Mouse (Mus musculus) embryonic facial prominence, embryonic 15.5 days (tissue): ENCODE measurements around the gene Gm12216. TPM values are rescaled to one million over a fixed set of nuclear protein-coding genes. Genes with fewer than 3 reads are reported as not detected.

Experiments used
- ATAC-seq: fragments of 200-750 bp; cut with Nextera tagmentation; 2 replicates; pipeline ENCODE4 v1.8.0; 2017; ENCODE audit warnings: low read depth, moderate TSS enrichment; ENCODE audit not compliant: insufficient number of reproducible peaks, low FRiP score, low TSS enrichment
- H3K27ac ChIP-seq: fragments of 300-500 bp; sonication (generic); replicated peaks from 2 replicates; pipeline ENCODE4 v1.5.1; 2015; ENCODE audit warnings: mild to moderate bottlenecking, inconsistent platforms
- H3K27me3 ChIP-seq: fragments of 300-500 bp; sonication (generic); 2 replicates; pipeline ENCODE4 v1.6.1; 2015; ENCODE audit warnings: inconsistent platforms
- H3K36me3 ChIP-seq: fragments of 300-500 bp; sonication (generic); 2 replicates; pipeline ENCODE4 v1.6.1; 2015; ENCODE audit warnings: mild to moderate bottlenecking, inconsistent platforms
- H3K4me1 ChIP-seq: fragments of 300-500 bp; sonication (generic); 2 replicates; pipeline ENCODE4 v1.6.1; 2015; ENCODE audit warnings: inconsistent platforms
- H3K4me2 ChIP-seq: fragments of 300-500 bp; sonication (generic); replicated peaks from 2 replicates; pipeline ENCODE4 v1.6.1; 2015; ENCODE audit warnings: mild to moderate bottlenecking, inconsistent platforms
- H3K4me3 ChIP-seq: fragments of 300-500 bp; sonication (generic); replicated peaks from 2 replicates; pipeline ENCODE4 v1.5.1; 2015; ENCODE audit warnings: mild to moderate bottlenecking, inconsistent platforms
- H3K9ac ChIP-seq: fragments of 300-500 bp; sonication (generic); 2 replicates; pipeline ENCODE4 v1.6.1; 2015; ENCODE audit warnings: inconsistent platforms
- H3K9me3 ChIP-seq: fragments of 300-500 bp; sonication (generic); replicated peaks from 2 replicates; pipeline ENCODE4 v1.6.1; 2016; ENCODE audit warnings: inconsistent platforms
- WGBS: fragments of 180-500 bp; shearing (Covaris S2); methylation state at CpG from one replicate; pipeline ENCODE4 v1.1.7; 2015; 5-methylcytosine and 5-hydroxymethylcytosine counted together
- polyA plus RNA-seq: library from polyadenylated mRNA; unstranded; fragments of >200 nt; fragmentation: Nextera tagmentation; extraction: Ambion mirVana; gene quantifications from 2 replicates; pipeline ENCODE4 v1.2.1, GENCODE M21; 2015

The Gm12216 gene
- polyA plus RNA-seq, 1 experiment from 2014 or later = 1.6 TPM

- H3K27ac ChIP-seq = no peak overlapping the region
- peaks cover 9% of the 10 kb centered on the region; the same call in 1 of the 2 replicates for H3K4me1 ChIP-seq
- no peak overlapping the region for H3K9ac ChIP-seq
- no peaks in the 10 kb centered on the region for H3K9me3 ChIP-seq
- H3K4me2 ChIP-seq = no peak overlapping the region
- ATAC-seq = no peak
- peaks cover 27% of the 10 kb centered on the region for H3K36me3 ChIP-seq
- no peaks in the 10 kb centered on the region for H3K27me3 ChIP-seq
- H3K4me3 ChIP-seq = no peak overlapping the region
- 61% methylated on average over 5 of the region's 5 CpGs for WGBS
These were observed 81.3 kb downstream of the Gm12216 start for GRCm38 (mm10) chr11:53777736-53778135.

- Histone ChIP-seq H3K36me3 (peaks cover 27% of the 10 kb centered on the region), H3K27ac (no peak overlapping the region), H3K4me2 (no peak overlapping the region), H3K4me1 (peaks cover 16% of the 10 kb centered on the region), H3K9me3 (no peaks in the 10 kb centered on the region), H3K27me3 (no peaks in the 10 kb centered on the region), H3K4me3 (no peak overlapping the region), H3K9ac (no peak overlapping the region)
- no peak for ATAC-seq
- WGBS = 79% methylated on average over 13 of the region's 13 CpGs
These were observed 84.3 kb downstream of the Gm12216 start for GRCm38 (mm10) chr11:53774659-53775255.

GRCm38 (mm10) chr11:53773641-53774360 lies 85.3 kb downstream of the Gm12216 start:
- Histone ChIP-seq H3K9me3 (no peaks in the 10 kb centered on the region), H3K4me3 (no peak overlapping the region), H3K9ac (no peak overlapping the region), H3K4me1 (peaks cover 20% of the 10 kb centered on the region), H3K36me3 (peaks cover 27% of the 10 kb centered on the region), H3K27me3 (no peaks in the 10 kb centered on the region), H3K27ac (no peak overlapping the region), H3K4me2 (no peak overlapping the region)
- 87% methylated on average over 16 of the region's 16 CpGs for WGBS
- no peak for ATAC-seq

GRCm38 (mm10) chr11:53773087-53773486 lies 86.0 kb downstream of the Gm12216 start, which contains the start of gene Gm17334:
Gene Gm17334, minus strand, starts transcription at chr11:53773187.
- H3K4me2 ChIP-seq = no peak within 1 kb of the TSS
- no peak within 1 kb of the TSS for H3K9ac ChIP-seq
- H3K27ac ChIP-seq = no peak within 1 kb of the TSS
- no peak for ATAC-seq
- H3K9me3 ChIP-seq = no peaks in the 10 kb centered on the region
- H3K36me3 ChIP-seq = peaks cover 27% of the 10 kb centered on the region
- peaks cover 20% of the 10 kb centered on the region for H3K4me1 ChIP-seq
- 83% methylated on average over 5 of the region's 5 CpGs for WGBS
- H3K27me3 ChIP-seq = no peaks in the 10 kb centered on the region
- no peak within 1 kb of the TSS for H3K4me3 ChIP-seq

GRCm38 (mm10) chr11:53772536-53772935 lies 86.5 kb downstream of the Gm12216 start:
- no peak overlapping the region for H3K4me2 ChIP-seq
- no peaks in the 10 kb centered on the region for H3K9me3 ChIP-seq
- no peak overlapping the region for H3K4me3 ChIP-seq
- WGBS = 68% methylated on average over 9 of the region's 9 CpGs
- H3K36me3 ChIP-seq = peaks cover 25% of the 10 kb centered on the region
- H3K9ac ChIP-seq = no peak overlapping the region
- H3K4me1 ChIP-seq = peaks cover 20% of the 10 kb centered on the region
- no peaks in the 10 kb centered on the region for H3K27me3 ChIP-seq
- no peak for ATAC-seq
- no peak overlapping the region for H3K27ac ChIP-seq

GRCm38 (mm10) chr11:53771001-53771744 lies 87.9 kb downstream of the Gm12216 start:
- peaks cover 20% of the 10 kb centered on the region for H3K4me1 ChIP-seq
- whole genome bisulfite sequencing = 80% methylated on average over 11 of the region's 11 CpGs
- ATAC-seq = no peak
- H3K9ac ChIP-seq = no peak overlapping the region
- no peaks in the 10 kb centered on the region for H3K27me3 ChIP-seq
- H3K36me3 ChIP-seq = peaks cover 14% of the 10 kb centered on the region
- H3K9me3 ChIP-seq = no peaks in the 10 kb centered on the region
- H3K27ac ChIP-seq = no peak overlapping the region
- H3K4me3 ChIP-seq = peak overlapping the region; percentile 72
- peak overlapping the region; percentile 89 for H3K4me2 ChIP-seq

- H3K27me3 ChIP-seq = no peaks in the 10 kb centered on the region
- peak; percentile 84 for ATAC-seq
- peak overlapping the region; percentile 89 for H3K4me2 ChIP-seq
- H3K9ac ChIP-seq = peak overlapping the region; percentile 50
- peak overlapping the region; percentile 72 for H3K4me3 ChIP-seq
- H3K9me3 ChIP-seq = no peaks in the 10 kb centered on the region
- H3K36me3 ChIP-seq = peaks cover 14% of the 10 kb centered on the region; the same call in 1 of the 2 replicates
- H3K27ac ChIP-seq = peak overlapping the region; percentile 56
- under 1% methylated on average over 73 of the region's 75 CpGs for WGBS
- H3K4me1 ChIP-seq = peaks cover 16% of the 10 kb centered on the region
These were observed 88.8 kb downstream of the Gm12216 start for GRCm38 (mm10) chr11:53770125-53770791.

- Histone ChIP-seq H3K36me3 (peaks cover 14% of the 10 kb centered on the region; the same call in 1 of the 2 replicates), H3K27ac (peak within 1 kb of the TSS; percentile 56), H3K9me3 (no peaks in the 10 kb centered on the region), H3K4me1 (peaks cover 13% of the 10 kb centered on the region), H3K9ac (peak within 1 kb of the TSS; percentile 50), H3K4me3 (peak within 1 kb of the TSS; percentile 72), H3K27me3 (no peaks in the 10 kb centered on the region), H3K4me2 (peak within 1 kb of the TSS; percentile 89)
- under 1% methylated on average over 40 of the region's 40 CpGs for WGBS
- peak; percentile 94 for ATAC-seq
These were observed 89.3 kb downstream of the Gm12216 start, which contains the start of gene Irf1 for GRCm38 (mm10) chr11:53769760-53770124. Gene Irf1, plus strand, starts transcription at chr11:53770014.

GRCm38 (mm10) chr11:53769185-53769576 lies 89.9 kb downstream of the Gm12216 start:
- no peaks in the 10 kb centered on the region for H3K9me3 ChIP-seq
- H3K27me3 ChIP-seq = no peaks in the 10 kb centered on the region
- H3K36me3 ChIP-seq = peaks cover 10% of the 10 kb centered on the region; the same call in 1 of the 2 replicates
- WGBS = 58% methylated on average over 12 of the region's 12 CpGs
- peak overlapping the region; percentile 72 for H3K4me3 ChIP-seq
- H3K27ac ChIP-seq = peak overlapping the region; percentile 39; the same call in 1 of the 2 replicates
- H3K9ac ChIP-seq = no peak overlapping the region
- peak overlapping the region; percentile 89 for H3K4me2 ChIP-seq
- ATAC-seq = no peak
- H3K4me1 ChIP-seq = peaks cover 18% of the 10 kb centered on the region

GRCm38 (mm10) chr11:53768422-53769184 lies 90.5 kb downstream of the Gm12216 start:
- no peak overlapping the region for H3K4me2 ChIP-seq
- no peak overlapping the region for H3K27ac ChIP-seq
- no peaks in the 10 kb centered on the region for H3K9me3 ChIP-seq
- 0 out of 2 replicates have a peak, but pooled peaks cover 6% of the 10 kb centered on the region for H3K36me3 ChIP-seq
- H3K9ac ChIP-seq = no peak overlapping the region
- H3K4me3 ChIP-seq = 0 out of 2 replicates have a peak overlapping the region, but pooled peaks have one; percentile 72
- ATAC-seq = no peak
- peaks cover 24% of the 10 kb centered on the region for H3K4me1 ChIP-seq
- no peaks in the 10 kb centered on the region for H3K27me3 ChIP-seq
- 58% methylated on average over 13 of the region's 13 CpGs for WGBS
